In genomic region chr2:30205255-30205628, GRCm38 (mm10) we compare ENCODE assay signal across 8 mouse cellular contexts. TPM values are rescaled to one million over a fixed set of nuclear protein-coding genes. Genes with fewer than 3 reads are reported as not detected.
DNase-seq lines count a peak whose midpoint lies in the region; ATAC-seq and TF ChIP-seq lines count a peak whose summit lies in the region.

No protein-coding gene starts in this region.

- DNase-seq in heart, adult 9 months (ENCODE audit: low spot score in 2 of 2) = no peak
- peak; percentile 44 to 46 for DNase-seq in lung, postnatal 4 days
- no peak for DNase-seq in gastrocnemius, adult 8-10 months (ENCODE audit: low spot score in 2 of 2)
- DNase-seq in ovary, postnatal 14 days (ENCODE audit: low spot score) = no peak

- TF ChIP-seq POLR2A in embryonic fibroblast, embryonic 13.5 days (IDR thresholded peaks at IDR 0.05; ENCODE audit: low read depth, low read length) = no peak

- no peaks in the 10 kb centered on the region for H3K9me3 ChIP-seq in heart, embryonic 11.5 days (replicated peaks; ENCODE audit: control insufficient read depth, low read length)
- no peaks in the 10 kb centered on the region for H3K9me3 ChIP-seq in E14TG2a.4 (ENCODE audit: low read length)
- no peaks in the 10 kb centered on the region for H3K9me3 ChIP-seq in kidney, embryonic 16.5 days (ENCODE audit: low read length)

- TF ChIP-seq CTCF in E14TG2a.4 (conservative IDR thresholded peaks at IDR 0.05; ENCODE audit: low read length) = no peak
- no peak for TF ChIP-seq CTCF in embryonic fibroblast, embryonic 13.5 days (IDR thresholded peaks at IDR 0.05; ENCODE audit: borderline replicate concordance, insufficient read depth, low read length)

- peaks cover 7% of the 10 kb centered on the region for H3K4me1 ChIP-seq in heart, embryonic 11.5 days (ENCODE audit: control insufficient read depth, insufficient read depth, low read length)
- H3K4me1 ChIP-seq in E14TG2a.4 (replicated peaks; ENCODE audit: low read depth, low read length) = peaks cover 25% of the 10 kb centered on the region
- H3K4me1 ChIP-seq in embryonic fibroblast, embryonic 13.5 days (ENCODE audit: control insufficient read depth, insufficient read depth, low read length) = no peaks in the 10 kb centered on the region
- H3K4me1 ChIP-seq in kidney, embryonic 16.5 days (ENCODE audit: insufficient read depth, low read length) = peaks cover 17% of the 10 kb centered on the region

- WGBS in heart, embryonic 11.5 days (ENCODE audit: insufficient replicate concordance) = 2% methylated on average over 13 of the region's 13 CpGs
- 2% methylated on average over 13 of the region's 13 CpGs for WGBS in kidney, embryonic 16.5 days

- H3K27me3 ChIP-seq in heart, embryonic 11.5 days (ENCODE audit: control insufficient read depth, insufficient read depth, low read length) = no peaks in the 10 kb centered on the region
- peaks cover 8% of the 10 kb centered on the region; the same call in 1 of the 2 replicates for H3K27me3 ChIP-seq in E14TG2a.4 (ENCODE audit: insufficient read depth, low read length)
- H3K27me3 ChIP-seq in kidney, embryonic 16.5 days (ENCODE audit: insufficient read depth, low read length) = no peaks in the 10 kb centered on the region

- H3K36me3 ChIP-seq in heart, embryonic 11.5 days (ENCODE audit: control insufficient read depth, insufficient read depth, low read length) = no peaks in the 10 kb centered on the region
- no peaks in the 10 kb centered on the region for H3K36me3 ChIP-seq in E14TG2a.4 (ENCODE audit: insufficient read depth, low read length)
- H3K36me3 ChIP-seq in kidney, embryonic 16.5 days (ENCODE audit: insufficient read depth, low read length) = no peaks in the 10 kb centered on the region

- peak overlapping the region; percentile 90 for H3K4me2 ChIP-seq in heart, embryonic 11.5 days
- peak overlapping the region; percentile 83 for H3K4me2 ChIP-seq in kidney, embryonic 16.5 days (replicated peaks; ENCODE audit: low read depth, low read length)

- H3K27ac ChIP-seq in heart, embryonic 11.5 days (ENCODE audit: low read depth, low read length) = peak overlapping the region; percentile 90
- no peak overlapping the region for H3K27ac ChIP-seq in embryonic fibroblast, embryonic 13.5 days (ENCODE audit: insufficient read depth, low read length)
- peak overlapping the region; percentile 79 for H3K27ac ChIP-seq in kidney, embryonic 16.5 days (ENCODE audit: low read length)

- peak overlapping the region; percentile 83 for H3K4me3 ChIP-seq in heart, embryonic 11.5 days (ENCODE audit: low read depth, low read length)
- H3K4me3 ChIP-seq in E14TG2a.4 (replicated peaks; ENCODE audit: low read length) = peak overlapping the region; percentile 93
- peak overlapping the region; percentile 68 for H3K4me3 ChIP-seq in embryonic fibroblast, embryonic 13.5 days (ENCODE audit: insufficient read depth, low read length)
- H3K4me3 ChIP-seq in kidney, embryonic 16.5 days (ENCODE audit: low read length) = peak overlapping the region; percentile 80

- no peak for ATAC-seq in heart, embryonic 11.5 days (replicated peaks; ENCODE audit: insufficient number of reproducible peaks, low FRiP score, low TSS enrichment)
- peak; percentile 52 for ATAC-seq in kidney, embryonic 16.5 days (ENCODE audit: low FRiP score, low TSS enrichment)

- peak overlapping the region; percentile 82 for H3K9ac ChIP-seq in heart, embryonic 11.5 days (ENCODE audit: low read depth, low read length)
- peak overlapping the region; percentile 73 for H3K9ac ChIP-seq in kidney, embryonic 16.5 days (replicated peaks; ENCODE audit: low read length)

RNA-seq across cellular contexts. Expression of gene Kyat1, which starts 0.4 kb away (rescaled TPM):
- 13.6 and 15.5 TPM in 2 replicates for polyA plus RNA-seq in heart, embryonic 11.5 days (2014; fragmentation: Nextera tagmentation; extraction: Ambion mirVana)
- 4.7 and 5.2 TPM in 2 replicates for polyA plus RNA-seq in embryonic fibroblast, embryonic 13.5 days (2011; ENCODE audit: insufficient read length, low read depth, missing spikeins)
- polyA plus RNA-seq in kidney, embryonic 16.5 days (2015; fragmentation: Nextera tagmentation; extraction: Ambion mirVana) = 12.0 and 13.4 TPM in 2 replicates
- total RNA-seq in gastrocnemius, adult 8-10 months (2022) = 10 to 100 TPM; 23.0 to 28.7 (median 26.8) TPM

RNA-seq across cellular contexts. Expression of gene Spout1, which starts 27.0 kb away (rescaled TPM):
- polyA plus RNA-seq in heart, embryonic 11.5 days (2014; fragmentation: Nextera tagmentation; extraction: Ambion mirVana) = 41.2 and 43.4 TPM in 2 replicates
- polyA plus RNA-seq in embryonic fibroblast, embryonic 13.5 days (2011; ENCODE audit: insufficient read length, low read depth, missing spikeins) = 20.7 and 22.8 TPM in 2 replicates
- 83.5 and 93.2 TPM in 2 replicates for polyA plus RNA-seq in kidney, embryonic 16.5 days (2015; fragmentation: Nextera tagmentation; extraction: Ambion mirVana)
- 1 to 10 TPM; 3.4 to 5.1 (median 4.3) TPM for total RNA-seq in gastrocnemius, adult 8-10 months (2022)

RNA-seq across cellular contexts. Expression of gene Lrrc8a, which starts 32.3 kb away (rescaled TPM):
- 38.1 and 46.9 TPM in 2 replicates for polyA plus RNA-seq in heart, embryonic 11.5 days (2014; fragmentation: Nextera tagmentation; extraction: Ambion mirVana)
- polyA plus RNA-seq in embryonic fibroblast, embryonic 13.5 days (2011; ENCODE audit: insufficient read length, low read depth, missing spikeins) = 40.7 and 41.7 TPM in 2 replicates
- polyA plus RNA-seq in kidney, embryonic 16.5 days (2015; fragmentation: Nextera tagmentation; extraction: Ambion mirVana) = 43.8 and 46.2 TPM in 2 replicates
- total RNA-seq in gastrocnemius, adult 8-10 months (2022) = 10 to 100 TPM; 13.2 to 20.1 (median 15.3) TPM

RNA-seq across cellular contexts. Expression of gene Endog, which starts 33.9 kb away (rescaled TPM):
- polyA plus RNA-seq in heart, embryonic 11.5 days (2014; fragmentation: Nextera tagmentation; extraction: Ambion mirVana) = 30.0 and 33.4 TPM in 2 replicates
- polyA plus RNA-seq in embryonic fibroblast, embryonic 13.5 days (2011; ENCODE audit: insufficient read length, low read depth, missing spikeins) = 4.7 and 6.2 TPM in 2 replicates
- 22.0 and 22.8 TPM in 2 replicates for polyA plus RNA-seq in kidney, embryonic 16.5 days (2015; fragmentation: Nextera tagmentation; extraction: Ambion mirVana)
- 10 to 100 TPM; 50.3 to 59.4 (median 56.9) TPM for total RNA-seq in gastrocnemius, adult 8-10 months (2022)

RNA-seq across cellular contexts. Expression of gene Gm28035, which starts 35.1 kb away (rescaled TPM):
- polyA plus RNA-seq in heart, embryonic 11.5 days (2014; fragmentation: Nextera tagmentation; extraction: Ambion mirVana) = 0.49 TPM in 1 of 2 replicates, not detected in the other
- 2.3 and 5.8 TPM in 2 replicates for polyA plus RNA-seq in embryonic fibroblast, embryonic 13.5 days (2011; ENCODE audit: insufficient read length, low read depth, missing spikeins)
- polyA plus RNA-seq in kidney, embryonic 16.5 days (2015; fragmentation: Nextera tagmentation; extraction: Ambion mirVana) = 0.45 TPM in 2 replicates
- total RNA-seq in gastrocnemius, adult 8-10 months (2022) = under 1 TPM in 3 of 4 experiments, not detected in 1; 0.22 to 0.78 (median 0.40) TPM

Comparison
In these comparisons a context has a peak if more than half of its experiments do, and no peak if none do; other contexts are left out.
1. DNase-seq: peak in lung, postnatal 4 days (2 of 2); none in heart, adult 9 months (0 of 2), gastrocnemius, adult 8-10 months (0 of 2) and ovary, postnatal 14 days (single experiment).
2. Peak in every context shown above with its lines, with median percentiles within 50 percentile points of each other: H3K4me3 ChIP-seq.